Mouse (Mus musculus) kidney, embryonic 15.5 days (tissue): ENCODE results near the gene Sox10. TPM values are rescaled to one million over a fixed set of nuclear protein-coding genes. Genes with fewer than 3 reads are reported as not detected.

Experiments
- ATAC-seq: fragments of 200-750 bp; cut with Nextera tagmentation; replicated peaks from 2 replicates; pipeline ENCODE4 v1.8.0; 2017; ENCODE audit warnings: moderate TSS enrichment; ENCODE audit not compliant: low FRiP score
- H3K27ac ChIP-seq: fragments of 300-500 bp; sonication (generic); 2 replicates; pipeline ENCODE4 v1.5.1; 2015; ENCODE audit warnings: mild to moderate bottlenecking, inconsistent platforms
- H3K27me3 ChIP-seq: fragments of 300-500 bp; sonication (generic); 2 replicates; pipeline ENCODE4 v1.6.1; 2015; ENCODE audit warnings: inconsistent platforms
- H3K36me3 ChIP-seq: fragments of 300-500 bp; sonication (generic); 2 replicates; pipeline ENCODE4 v1.6.1; 2015; ENCODE audit warnings: inconsistent platforms
- H3K4me1 ChIP-seq: fragments of 300-500 bp; sonication (generic); 2 replicates; pipeline ENCODE4 v1.6.1; 2015; ENCODE audit warnings: inconsistent platforms
- H3K4me2 ChIP-seq: fragments of 300-500 bp; sonication (generic); 2 replicates; pipeline ENCODE4 v1.6.1; 2015; ENCODE audit warnings: moderate library complexity, mild to moderate bottlenecking, inconsistent platforms
- H3K4me3 ChIP-seq: fragments of 300-500 bp; sonication (generic); replicated peaks from 2 replicates; pipeline ENCODE4 v1.5.1; 2015; ENCODE audit warnings: mild to moderate bottlenecking, inconsistent platforms
- H3K9ac ChIP-seq: fragments of 300-500 bp; sonication (generic); 2 replicates; pipeline ENCODE4 v1.6.1; 2015; ENCODE audit warnings: mild to moderate bottlenecking, inconsistent platforms
- H3K9me3 ChIP-seq: fragments of 300-500 bp; sonication (generic); replicated peaks from 2 replicates; pipeline ENCODE4 v1.6.1; 2016; ENCODE audit warnings: inconsistent platforms
- WGBS: fragments of 180-500 bp; shearing (Covaris S2); methylation state at CpG from one replicate; pipeline ENCODE4 v1.1.7; 2015; ENCODE audit warnings: mixed read lengths; 5-methylcytosine and 5-hydroxymethylcytosine counted together
- polyA plus RNA-seq: library from polyadenylated mRNA; unstranded; fragments of >200 nt; fragmentation: Nextera tagmentation; extraction: Ambion mirVana; gene quantifications from 2 replicates; pipeline ENCODE4 v1.2.1, GENCODE M21; 2015

Gene Sox10
- polyA plus RNA-seq, 1 experiment from 2014 or later = 0.96 TPM

GRCm38 (mm10) chr15:79194048-79194447 is 29.0 kb upstream of the Sox10 start:
- no peak for ATAC-seq
- H3K9me3 ChIP-seq = no peaks in the 10 kb centered on the region
- no peak overlapping the region for H3K4me2 ChIP-seq
- peaks cover 18% of the 10 kb centered on the region for H3K4me1 ChIP-seq
- 67% methylated on average over 9 of the region's 9 CpGs for WGBS
- no peak overlapping the region for H3K9ac ChIP-seq
- no peak overlapping the region for H3K4me3 ChIP-seq
- no peak overlapping the region for H3K27ac ChIP-seq
- H3K27me3 ChIP-seq = 0 out of 2 replicates have a peak, but pooled peaks cover 4% of the 10 kb centered on the region
- no peaks in the 10 kb centered on the region for H3K36me3 ChIP-seq

GRCm38 (mm10) chr15:79192885-79193845 is 28.1 kb upstream of the Sox10 start:
- Histone ChIP-seq H3K9ac (no peak overlapping the region; the same call in 1 of the 2 replicates), H3K9me3 (no peaks in the 10 kb centered on the region)
- 33% methylated on average over 27 of the region's 27 CpGs for WGBS

GRCm38 (mm10) chr15:79192450-79192849 is 27.4 kb upstream of the Sox10 start:
- WGBS = 92% methylated on average over 6 of the region's 6 CpGs
- 0 out of 2 replicates have a peak overlapping the region, but pooled peaks have one; percentile 41 for H3K27ac ChIP-seq

More at GRCm38 (mm10) chr15:79192885-79193845, 28.1 kb upstream of the Sox10 start:
- Histone ChIP-seq H3K4me1 (peaks cover 18% of the 10 kb centered on the region), H3K27me3 (0 out of 2 replicates have a peak, but pooled peaks cover 4% of the 10 kb centered on the region), H3K27ac (peak overlapping the region; percentile 73), H3K4me2 (peak overlapping the region; percentile 33), H3K36me3 (no peaks in the 10 kb centered on the region), H3K4me3 (no peak overlapping the region)
- no peak; the same call in 1 of the 2 replicates for ATAC-seq

DNA sequence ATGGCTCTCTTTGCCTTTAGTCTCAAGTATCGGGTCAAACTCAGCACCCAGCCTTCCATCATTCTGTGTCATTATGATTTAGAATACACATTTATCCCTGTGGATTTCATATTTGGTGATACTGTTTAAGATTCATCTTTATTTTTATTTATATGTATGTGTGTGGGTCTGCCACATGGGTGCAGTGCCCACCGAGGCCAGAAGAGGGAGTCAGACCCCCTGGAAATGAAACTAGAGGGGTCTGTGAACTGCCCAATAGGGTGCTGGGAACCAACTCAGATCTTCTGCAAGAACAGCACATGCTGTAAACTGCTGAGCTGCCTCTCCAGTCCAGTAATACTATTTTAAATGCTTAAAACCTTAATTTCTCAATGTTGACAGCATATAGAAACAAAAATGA is 26.4 kb upstream of the Sox10 start:
- Histone ChIP-seq H3K4me3 (no peak overlapping the region), H3K27ac (no peak overlapping the region), H3K27me3 (0 out of 2 replicates have a peak, but pooled peaks cover 4% of the 10 kb centered on the region), H3K36me3 (no peaks in the 10 kb centered on the region), H3K9ac (no peak overlapping the region), H3K9me3 (no peaks in the 10 kb centered on the region), H3K4me1 (peaks cover 18% of the 10 kb centered on the region), H3K4me2 (no peak overlapping the region)
- no peak for ATAC-seq
- 97% methylated on average over 2 of the region's 2 CpGs for WGBS

More at GRCm38 (mm10) chr15:79192450-79192849, 27.4 kb upstream of the Sox10 start:
- no peak for ATAC-seq
- no peak overlapping the region for H3K9ac ChIP-seq
- H3K4me1 ChIP-seq = peaks cover 18% of the 10 kb centered on the region
- no peak overlapping the region for H3K4me3 ChIP-seq
- no peaks in the 10 kb centered on the region for H3K9me3 ChIP-seq
- 0 out of 2 replicates have a peak, but pooled peaks cover 4% of the 10 kb centered on the region for H3K27me3 ChIP-seq
- H3K4me2 ChIP-seq = no peak overlapping the region
- no peaks in the 10 kb centered on the region for H3K36me3 ChIP-seq

GRCm38 (mm10) chr15:79187819-79188218 is 22.8 kb upstream of the Sox10 start:
- 87% methylated on average over 8 of the region's 8 CpGs for WGBS

GRCm38 (mm10) chr15:79185213-79185612 is 20.2 kb upstream of the Sox10 start:
- H3K9ac ChIP-seq = no peak overlapping the region
- 81% methylated on average over 10 of the region's 10 CpGs for WGBS
- H3K27me3 ChIP-seq = no peaks in the 10 kb centered on the region
- no peak for ATAC-seq
- H3K9me3 ChIP-seq = no peaks in the 10 kb centered on the region
- H3K4me3 ChIP-seq = no peak overlapping the region
- H3K4me2 ChIP-seq = no peak overlapping the region
- H3K4me1 ChIP-seq = no peaks in the 10 kb centered on the region
- H3K36me3 ChIP-seq = no peaks in the 10 kb centered on the region
- H3K27ac ChIP-seq = no peak overlapping the region

More at GRCm38 (mm10) chr15:79187819-79188218, 22.8 kb upstream of the Sox10 start:
- ATAC-seq = no peak
- H3K27ac ChIP-seq = no peak overlapping the region
- no peak overlapping the region for H3K4me2 ChIP-seq
- no peaks in the 10 kb centered on the region for H3K9me3 ChIP-seq
- no peak overlapping the region for H3K9ac ChIP-seq
- peaks cover 6% of the 10 kb centered on the region for H3K4me1 ChIP-seq
- H3K4me3 ChIP-seq = no peak overlapping the region
- no peaks in the 10 kb centered on the region for H3K36me3 ChIP-seq
- no peaks in the 10 kb centered on the region for H3K27me3 ChIP-seq

DNA sequence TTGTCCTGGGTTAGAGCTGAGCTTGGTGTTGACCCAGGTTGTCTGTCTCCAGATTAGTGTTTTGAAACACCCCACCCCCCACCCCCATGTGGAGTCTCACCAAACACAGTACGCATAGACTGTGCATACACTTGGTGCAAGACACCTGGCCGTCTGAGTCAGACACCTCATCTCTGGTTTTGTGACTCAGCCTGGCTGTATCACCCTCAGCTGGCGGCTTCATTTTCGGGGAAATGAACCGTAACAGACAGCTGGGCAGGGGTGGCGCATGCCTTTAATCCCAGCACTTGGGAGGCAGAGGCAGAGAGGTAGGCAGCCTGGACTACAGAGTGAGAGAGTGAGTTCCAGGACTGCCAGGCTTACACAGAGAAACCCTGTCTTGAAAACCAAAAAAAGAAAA is 11.9 kb upstream of the Sox10 start:
- 0 out of 2 replicates have a peak, but pooled peaks have one; percentile 43 for ATAC-seq

DNA sequence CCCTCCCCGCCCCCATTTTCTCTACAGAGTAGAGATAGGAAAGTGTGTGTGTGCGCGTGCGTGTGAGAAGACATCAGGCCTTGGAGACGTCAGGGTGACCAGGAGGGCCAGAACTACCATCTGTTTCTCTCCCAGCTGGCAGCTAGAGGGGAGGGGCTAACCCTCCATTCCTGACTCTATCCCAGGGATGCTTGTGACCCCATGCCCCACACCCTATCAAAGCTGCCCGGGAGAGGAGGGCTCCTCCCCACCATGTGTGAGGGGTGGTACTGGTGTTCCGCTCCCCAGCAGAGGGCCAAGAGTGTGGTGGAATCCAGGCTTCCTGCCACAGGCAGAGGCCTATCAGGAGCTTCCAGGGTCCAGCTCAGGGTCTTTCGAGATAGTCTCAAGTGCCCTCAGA is 1.7 kb upstream of the Sox10 start:
- H3K27me3 ChIP-seq = peaks cover 47% of the 10 kb centered on the region
- H3K36me3 ChIP-seq = no peaks in the 10 kb centered on the region
- 53% methylated on average over 8 of the region's 8 CpGs for WGBS
- H3K4me3 ChIP-seq = no peak overlapping the region
- H3K4me2 ChIP-seq = no peak overlapping the region
- no peak overlapping the region for H3K27ac ChIP-seq
- no peak overlapping the region for H3K9ac ChIP-seq
- no peak for ATAC-seq
- no peaks in the 10 kb centered on the region for H3K9me3 ChIP-seq
- peaks cover 19% of the 10 kb centered on the region for H3K4me1 ChIP-seq

More for the DNA sequence above, 11.9 kb upstream of the Sox10 start:
- Histone ChIP-seq H3K27me3 (no peaks in the 10 kb centered on the region), H3K36me3 (no peaks in the 10 kb centered on the region), H3K9ac (no peak overlapping the region), H3K4me1 (peaks cover 12% of the 10 kb centered on the region; the same call in 1 of the 2 replicates), H3K4me2 (no peak overlapping the region), H3K4me3 (no peak overlapping the region), H3K9me3 (no peaks in the 10 kb centered on the region), H3K27ac (no peak overlapping the region)
- 35% methylated on average over 6 of the region's 6 CpGs for WGBS

DNA sequence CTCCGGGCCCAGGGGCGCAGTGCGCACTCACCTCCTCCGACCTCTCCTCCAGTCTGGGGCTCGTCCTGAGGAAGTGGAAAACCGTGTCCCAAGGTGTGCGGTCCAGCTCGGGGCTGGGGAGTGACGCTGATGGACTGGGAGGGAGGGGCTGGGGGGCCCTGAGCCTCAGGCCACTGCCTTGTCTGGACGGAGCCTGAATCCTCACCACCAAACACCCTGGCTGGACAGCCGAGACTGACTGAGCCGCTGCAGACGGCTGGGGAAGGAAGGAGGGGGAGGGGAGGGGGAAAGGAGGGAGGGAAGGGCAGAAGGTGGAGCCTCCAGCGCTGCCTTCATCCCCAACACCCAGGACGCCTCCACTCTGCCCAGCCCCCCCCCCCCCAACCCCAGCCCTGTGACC is 789 bp downstream of the Sox10 start:
- no peak for ATAC-seq
- Histone ChIP-seq H3K4me2 (no peak overlapping the region), H3K27me3 (peaks cover 71% of the 10 kb centered on the region), H3K9ac (no peak overlapping the region), H3K4me1 (peaks cover 16% of the 10 kb centered on the region), H3K4me3 (no peak overlapping the region), H3K27ac (no peak overlapping the region), H3K9me3 (no peaks in the 10 kb centered on the region), H3K36me3 (no peaks in the 10 kb centered on the region)
- WGBS = 10% methylated on average over 15 of the region's 15 CpGs

DNA sequence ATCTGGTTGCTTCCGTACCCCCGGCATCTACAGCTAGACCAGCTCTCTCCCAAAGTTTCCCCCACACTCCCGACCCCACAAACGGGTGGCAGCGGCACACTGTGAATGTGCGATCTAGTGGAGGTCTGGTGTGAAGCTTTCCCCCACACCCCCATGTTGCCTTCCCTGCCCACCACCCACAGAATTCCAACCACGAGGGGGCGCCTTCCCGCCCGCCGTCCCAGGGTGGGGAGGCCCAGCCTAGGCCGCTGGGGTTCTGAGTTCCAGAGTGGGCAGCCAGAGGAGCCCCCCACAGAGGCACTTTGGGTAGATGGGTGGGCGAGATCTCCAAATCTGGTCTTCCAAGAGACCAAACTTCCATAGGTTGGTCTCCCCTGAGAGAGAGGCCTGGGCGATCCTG is 2.2 kb downstream of the Sox10 start:
- Histone ChIP-seq H3K27me3 (peaks cover 79% of the 10 kb centered on the region), H3K36me3 (no peaks in the 10 kb centered on the region), H3K27ac (no peak overlapping the region), H3K4me3 (peak overlapping the region; percentile 26; the same call in 1 of the 2 replicates), H3K4me1 (peaks cover 14% of the 10 kb centered on the region), H3K9me3 (no peaks in the 10 kb centered on the region), H3K9ac (no peak overlapping the region), H3K4me2 (no peak overlapping the region)
- ATAC-seq = no peak
- 50% methylated on average over 14 of the region's 14 CpGs for WGBS

DNA sequence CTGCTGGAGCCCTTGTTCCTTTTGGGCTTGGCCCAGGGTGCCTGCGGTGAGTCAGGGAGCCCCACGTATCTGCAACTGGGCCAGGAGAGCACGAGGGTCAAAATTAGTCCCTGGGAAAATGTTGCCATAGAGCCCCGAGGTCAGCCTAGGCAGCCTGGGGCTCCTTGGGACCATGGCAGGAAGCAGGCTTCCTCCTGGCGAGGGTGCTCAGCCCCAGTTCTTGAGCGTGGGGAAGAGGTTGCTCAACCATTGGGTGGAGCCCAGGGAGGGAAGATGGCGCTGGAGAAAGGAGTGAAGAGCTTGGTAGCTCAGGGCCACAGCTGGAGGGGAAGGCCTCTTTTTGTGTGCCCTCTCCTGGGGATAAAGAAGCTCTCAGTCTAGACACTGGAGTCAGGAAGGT is 2.7 kb downstream of the Sox10 start:
- Histone ChIP-seq H3K4me3 (no peak overlapping the region), H3K9me3 (no peaks in the 10 kb centered on the region), H3K27me3 (peaks cover 82% of the 10 kb centered on the region), H3K36me3 (no peaks in the 10 kb centered on the region), H3K4me2 (no peak overlapping the region), H3K27ac (no peak overlapping the region), H3K4me1 (peaks cover 14% of the 10 kb centered on the region), H3K9ac (no peak overlapping the region)
- 71% methylated on average over 7 of the region's 7 CpGs for WGBS
- ATAC-seq = no peak

DNA sequence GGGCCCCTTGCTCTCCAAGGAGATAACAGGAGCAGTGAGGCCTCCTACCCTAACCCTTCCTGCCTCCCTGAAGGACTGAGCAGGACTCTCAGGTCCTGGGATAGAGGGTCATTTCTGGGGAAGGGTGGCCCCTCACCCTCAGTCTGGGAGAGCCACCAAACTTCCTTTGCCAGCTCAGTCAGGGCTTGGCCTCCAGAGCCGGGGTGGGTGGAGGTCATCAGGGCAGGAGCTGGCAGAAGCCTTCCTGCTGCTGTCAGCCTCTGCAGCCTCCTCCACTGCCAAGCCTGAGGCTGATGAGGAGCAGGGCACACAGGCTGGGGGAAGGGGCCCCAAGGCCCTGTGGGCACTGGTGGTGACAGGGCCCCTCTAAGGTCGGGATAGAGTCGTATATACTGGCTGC is 9.5 kb downstream of the Sox10 start:
- no peak overlapping the region for H3K27ac ChIP-seq
- no peak overlapping the region for H3K4me2 ChIP-seq
- no peaks in the 10 kb centered on the region for H3K9me3 ChIP-seq
- no peak overlapping the region for H3K4me3 ChIP-seq
- H3K27me3 ChIP-seq = peaks cover 31% of the 10 kb centered on the region
- 27% methylated on average over 3 of the region's 3 CpGs for WGBS
- H3K4me1 ChIP-seq = peaks cover 6% of the 10 kb centered on the region
- no peak overlapping the region; the same call in 1 of the 2 replicates for H3K9ac ChIP-seq
- no peak for ATAC-seq
- peaks cover 28% of the 10 kb centered on the region for H3K36me3 ChIP-seq
